Mouse (Mus musculus): ENCODE measurements around the gene Gpr15.

Gpr15 gene

GRCm38 (mm10) chr16:58702329-58702932 lies 16.4 kb downstream of the Gpr15 start:
- no peak for DNase-seq (ENCODE audit: low spot score in 2 of 2)

- no peak for DNase-seq (ENCODE audit: low spot score in 2 of 2)
Measured at GRCm38 (mm10) chr16:58701779-58702178, 17.1 kb downstream of the Gpr15 start.

GRCm38 (mm10) chr16:58700816-58701424 lies 17.9 kb downstream of the Gpr15 start:
- DNase-seq (ENCODE audit: low spot score in 2 of 2), result no peak

- DNase-seq (ENCODE audit: low spot score in 2 of 2), result no peak
Measured at GRCm38 (mm10) chr16:58700174-58700573, 18.7 kb downstream of the Gpr15 start.

GRCm38 (mm10) chr16:58697261-58697660 lies 21.6 kb downstream of the Gpr15 start:
- no peak for DNase-seq (ENCODE audit: low spot score in 2 of 2)

GRCm38 (mm10) chr16:58696796-58697195 lies 22.1 kb downstream of the Gpr15 start:
- DNase-seq (ENCODE audit: low spot score in 2 of 2), result no peak

- DNase-seq (ENCODE audit: low spot score in 2 of 2), result no peak
Measured at GRCm38 (mm10) chr16:58694091-58694490, 24.8 kb downstream of the Gpr15 start.

GRCm38 (mm10) chr16:58690322-58690732 lies 28.5 kb downstream of the Gpr15 start:
- no peak for DNase-seq (ENCODE audit: low spot score in 2 of 2)

- no peak for DNase-seq (ENCODE audit: low spot score in 2 of 2)
Measured at GRCm38 (mm10) chr16:58689555-58690169, 29.2 kb downstream of the Gpr15 start.

GRCm38 (mm10) chr16:58688534-58688933 lies 30.3 kb downstream of the Gpr15 start:
- DNase-seq (ENCODE audit: low spot score in 2 of 2), result no peak

- DNase-seq (ENCODE audit: low spot score in 2 of 2), result no peak
Measured at GRCm38 (mm10) chr16:58685548-58686537, 33.0 kb downstream of the Gpr15 start.

- DNase-seq (ENCODE audit: low spot score in 2 of 2), result no peak
Measured at GRCm38 (mm10) chr16:58684537-58684936, 34.3 kb downstream of the Gpr15 start.

- DNase-seq (ENCODE audit: low spot score in 2 of 2), result no peak
Measured at GRCm38 (mm10) chr16:58683911-58684310, 35.0 kb downstream of the Gpr15 start.

- no peak for DNase-seq (ENCODE audit: low spot score in 2 of 2)
Measured at GRCm38 (mm10) chr16:58682870-58683269, 36.0 kb downstream of the Gpr15 start.

- no peak for DNase-seq (ENCODE audit: low spot score in 2 of 2)
Measured at GRCm38 (mm10) chr16:58682046-58682445, 36.8 kb downstream of the Gpr15 start.

- no peak for DNase-seq (ENCODE audit: low spot score in 2 of 2)
Measured at GRCm38 (mm10) chr16:58678660-58679059, 40.2 kb downstream of the Gpr15 start.

- no peak for DNase-seq (ENCODE audit: low spot score in 2 of 2)
Measured at GRCm38 (mm10) chr16:58677491-58677890, 41.4 kb downstream of the Gpr15 start.

- no peak for DNase-seq (ENCODE audit: low spot score in 2 of 2)
Measured at GRCm38 (mm10) chr16:58676633-58677032, 42.2 kb downstream of the Gpr15 start.

- no peak for DNase-seq (ENCODE audit: low spot score in 2 of 2)
Measured at GRCm38 (mm10) chr16:58676156-58676555, 42.7 kb downstream of the Gpr15 start.

- no peak for DNase-seq (ENCODE audit: low spot score in 2 of 2)
Measured at GRCm38 (mm10) chr16:58675256-58675655, 43.6 kb downstream of the Gpr15 start.

GRCm38 (mm10) chr16:58673811-58674410 lies 45.0 kb downstream of the Gpr15 start:
- no peak for DNase-seq (ENCODE audit: low spot score in 2 of 2)

GRCm38 (mm10) chr16:58672396-58672795 lies 46.5 kb downstream of the Gpr15 start:
- DNase-seq (ENCODE audit: low spot score in 2 of 2), result no peak
